Mouse (Mus musculus) T-cell, adult 2 months (primary cell): ENCODE measurements around the gene Kng2.
"Not testable (repeated sequence)": the region's sequence is repeated elsewhere in the genome, so short reads cannot be mapped to it uniquely, and the experiment has no call there.

Experiments
- DNase-seq: peaks from one replicate; pipeline ENCODE4 v3.0.0; 2022; ENCODE audit warnings: low spot score

Kng2 gene

GRCm38 (mm10) chr16:23028966-23029600, at the start of gene Kng2:
Kng2 (minus strand) TSS chr16:23029482.
- not testable (repeated sequence) for DNase-seq

DNA sequence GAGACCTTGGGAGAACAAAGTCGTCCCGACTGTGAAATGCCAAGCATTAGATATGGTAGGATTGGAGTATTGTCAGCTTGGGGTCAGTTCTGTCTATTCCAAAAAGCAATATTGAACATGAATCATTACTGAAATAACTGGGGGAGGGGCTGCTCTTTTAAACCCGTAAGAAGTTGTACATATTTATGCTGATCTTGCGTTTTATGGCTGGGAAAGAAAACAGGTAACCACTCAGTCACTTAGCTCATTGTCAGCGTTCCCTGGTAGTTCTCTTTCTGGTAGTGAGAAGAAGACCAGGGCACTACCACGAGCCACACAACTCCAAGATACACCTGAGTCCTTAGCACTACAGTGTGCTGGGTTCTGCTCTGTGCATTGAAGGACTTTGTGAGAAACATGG, 48.2 kb upstream of the Kng2 start:
- DNase-seq: not testable (repeated sequence)

DNA sequence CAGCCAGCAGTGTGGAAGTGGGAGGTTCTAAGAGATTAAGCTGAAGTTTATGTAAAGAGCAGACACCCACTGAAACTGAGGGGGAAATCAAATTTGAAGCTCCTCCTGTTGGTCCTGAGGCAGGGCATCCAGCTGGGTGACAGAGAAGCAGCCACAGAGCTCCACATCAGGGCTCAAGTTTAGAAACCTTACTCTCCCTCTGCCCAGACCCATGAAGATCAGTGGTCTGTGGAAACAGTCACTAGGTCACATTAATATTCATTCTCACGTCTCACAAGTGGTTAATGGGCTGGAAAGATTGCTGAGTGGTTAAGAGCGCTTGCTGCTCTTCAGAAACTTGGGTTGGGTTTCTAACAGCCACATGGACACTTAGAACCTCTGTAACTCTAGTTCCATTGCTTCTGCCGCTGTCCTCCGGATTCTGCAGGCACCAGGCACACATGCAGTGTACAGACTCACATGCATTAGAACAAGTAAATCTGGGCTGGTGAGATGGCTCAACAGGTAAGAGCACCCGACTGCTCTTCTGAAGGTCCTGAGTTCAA, 31.6 kb upstream of the Kng2 start:
- not testable (repeated sequence) for DNase-seq

DNA sequence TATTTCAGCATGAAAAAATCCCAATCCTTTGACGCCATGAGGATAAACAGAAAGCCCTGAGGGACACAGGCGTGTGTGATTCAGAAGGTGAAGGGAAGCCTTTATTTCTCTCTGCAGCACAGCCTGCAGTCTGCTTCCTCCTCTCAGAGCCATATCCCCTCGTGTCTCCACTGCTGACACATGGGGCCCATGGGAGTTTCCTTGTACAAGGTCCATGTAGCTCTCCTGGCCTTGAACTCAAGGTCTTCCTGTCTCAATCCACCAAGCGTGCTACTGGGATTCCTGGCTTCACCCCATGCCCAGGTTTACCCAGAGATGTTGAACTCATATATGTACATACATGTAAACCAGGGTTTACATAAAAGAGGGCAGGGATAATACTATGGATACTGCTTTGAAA, 30.3 kb upstream of the Kng2 start:
- not testable (repeated sequence) for DNase-seq

DNA sequence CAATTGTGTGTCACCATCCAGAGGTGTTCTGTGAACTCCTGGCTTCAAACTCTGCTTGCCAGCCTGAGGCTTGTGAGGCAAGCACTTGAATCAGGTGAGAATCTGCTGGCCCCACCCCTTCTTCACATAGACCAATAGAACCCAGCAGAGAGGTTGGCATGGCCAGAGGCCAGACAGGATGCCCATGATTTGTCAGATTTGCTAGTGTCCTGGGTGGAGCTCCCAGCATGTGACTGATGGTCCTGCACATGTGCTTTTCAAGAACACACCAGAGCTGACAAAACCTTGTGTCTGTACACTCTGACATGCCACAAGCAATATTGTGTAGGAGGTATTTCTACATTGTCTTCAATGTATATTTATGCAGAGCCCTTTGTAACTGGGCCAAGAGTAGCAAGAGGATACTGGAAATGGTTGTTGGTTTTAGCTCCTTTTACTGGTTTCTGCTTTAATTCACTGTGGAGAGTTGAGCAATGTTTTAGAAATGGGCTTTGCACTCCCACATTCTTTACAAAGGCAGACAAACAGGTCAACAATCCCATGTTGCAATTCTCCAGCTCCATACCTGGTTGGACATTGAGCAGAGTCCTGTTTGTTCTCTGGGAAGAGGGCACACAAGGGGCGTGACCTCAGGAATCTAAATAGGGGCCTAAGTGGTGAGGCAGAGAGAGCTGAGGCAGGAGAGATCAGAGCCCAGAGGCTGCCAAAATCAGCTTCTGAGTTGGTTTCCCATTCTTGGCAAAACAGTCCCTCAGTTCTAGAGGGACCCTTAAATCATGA, 28.6 kb upstream of the Kng2 start, which contains the start of gene Kng1:
Kng1 (plus strand) TSS at position 198 of the 780 bp plus-strand sequence.
- DNase-seq: not testable (repeated sequence)

GRCm38 (mm10) chr16:23046319-23046718, 17.0 kb upstream of the Kng2 start:
- no peak for DNase-seq

- DNase-seq: no peak
These were observed 11.6 kb upstream of the Kng2 start for GRCm38 (mm10) chr16:23040876-23041275.

DNA sequence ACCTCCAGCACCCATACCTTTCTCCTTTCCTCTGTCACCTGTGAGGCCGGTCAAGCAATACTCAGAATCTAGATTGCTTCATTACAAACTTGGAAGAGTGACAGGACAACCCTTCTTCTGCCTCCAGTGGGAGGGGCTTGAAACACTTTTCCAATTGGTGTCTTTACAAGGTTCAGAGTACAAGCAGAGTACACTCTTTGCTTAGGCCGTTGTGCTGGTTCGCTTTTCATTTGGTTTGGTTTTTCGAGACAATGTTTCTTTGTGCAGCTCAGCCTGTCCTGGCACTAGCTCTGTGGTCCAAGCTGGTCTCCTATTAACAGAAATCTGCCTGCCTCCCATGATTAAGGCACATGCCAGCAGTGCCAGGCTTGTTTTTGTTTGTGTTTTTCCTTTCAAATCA, 10.0 kb upstream of the Kng2 start:
- DNase-seq: no peak

DNA sequence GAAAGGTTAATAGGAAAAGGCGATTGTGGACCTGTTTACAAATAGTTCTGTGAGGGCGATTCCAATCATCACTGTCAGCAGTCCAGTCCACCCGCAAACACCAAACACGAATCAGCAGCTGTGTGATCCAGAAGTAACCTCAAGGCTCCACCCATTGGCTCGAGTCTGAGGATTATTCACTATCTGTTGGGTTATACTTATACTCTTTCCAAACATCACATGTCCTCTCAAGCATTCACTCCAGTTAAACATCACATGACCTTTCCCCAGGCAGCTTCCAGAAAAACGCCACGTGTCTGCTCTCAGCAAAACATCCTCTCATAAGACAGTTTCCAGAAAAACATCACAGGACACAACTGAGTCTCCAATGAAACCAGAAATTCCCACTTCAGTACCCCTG, 8.5 kb upstream of the Kng2 start:
- no peak for DNase-seq

DNA sequence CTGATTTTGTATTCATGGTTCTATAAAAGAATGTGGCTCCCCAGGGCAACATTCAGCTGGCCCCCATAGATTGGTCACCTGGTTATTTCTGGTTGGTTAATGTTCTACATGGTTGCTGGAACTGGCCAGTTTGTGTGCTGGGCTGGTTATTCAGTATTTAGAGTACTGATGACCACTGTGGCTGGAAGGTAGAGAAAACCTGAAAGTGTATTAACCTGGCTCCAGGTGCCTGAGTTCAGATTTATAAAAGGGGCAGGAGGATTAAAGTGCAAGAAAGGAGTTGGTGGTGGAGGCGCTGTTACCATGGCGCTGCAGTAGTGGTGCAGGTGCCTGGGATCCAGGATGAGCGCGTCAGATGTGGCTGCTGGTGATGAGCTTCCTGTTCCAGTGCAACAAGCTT, 4.4 kb upstream of the Kng2 start:
- no peak for DNase-seq

GRCm38 (mm10) chr16:23030673-23031435, 1.6 kb upstream of the Kng2 start:
- no peak for DNase-seq

DNA sequence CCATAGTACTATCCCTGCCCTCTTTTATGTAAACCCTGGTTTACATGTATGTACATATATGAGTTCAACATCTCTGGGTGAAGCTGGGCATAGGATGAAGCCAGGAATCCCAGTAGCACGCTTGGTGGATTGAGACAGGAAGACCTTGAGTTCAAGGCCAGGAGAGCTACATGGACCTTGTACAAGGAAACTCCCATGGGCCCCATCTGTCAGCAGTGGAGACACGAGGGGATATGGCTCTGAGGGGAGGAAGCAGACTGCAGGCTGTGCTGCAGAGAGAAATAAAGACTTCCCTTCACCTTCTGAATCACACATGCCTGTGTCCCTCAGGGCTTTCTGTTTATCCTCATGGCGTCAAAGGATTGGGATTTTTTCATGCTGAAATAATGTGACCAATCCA, 1.9 kb downstream of the Kng2 start:
- DNase-seq: not testable (repeated sequence)

GRCm38 (mm10) chr16:23026582-23026981, 2.7 kb downstream of the Kng2 start:
- DNase-seq: no peak

GRCm38 (mm10) chr16:23025111-23025510, 4.2 kb downstream of the Kng2 start:
- no peak for DNase-seq

GRCm38 (mm10) chr16:23020571-23020970, 8.7 kb downstream of the Kng2 start:
- not testable (repeated sequence) for DNase-seq

DNA sequence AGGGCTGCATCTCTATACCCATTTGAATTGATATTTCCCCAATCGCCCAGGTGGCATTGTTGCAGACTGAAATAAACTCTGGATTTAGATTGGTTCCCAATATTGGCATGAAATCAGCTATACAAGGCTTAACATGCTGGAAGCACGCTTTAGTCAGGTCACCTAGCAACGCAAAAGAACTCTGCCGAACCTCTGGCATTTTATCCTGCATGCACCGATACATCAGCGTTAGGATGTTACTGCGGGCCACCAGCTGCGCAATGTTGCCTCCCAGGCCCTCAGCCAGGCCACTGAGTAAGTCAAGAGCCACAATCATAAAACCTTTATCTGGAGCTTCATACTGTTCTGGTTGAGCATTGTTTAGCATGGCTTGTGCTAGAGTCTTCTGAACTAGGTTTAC, 14.6 kb downstream of the Kng2 start:
- DNase-seq: not testable (repeated sequence)

- not testable (repeated sequence) for DNase-seq
These were observed 15.5 kb downstream of the Kng2 start for GRCm38 (mm10) chr16:23013786-23014185.

DNA sequence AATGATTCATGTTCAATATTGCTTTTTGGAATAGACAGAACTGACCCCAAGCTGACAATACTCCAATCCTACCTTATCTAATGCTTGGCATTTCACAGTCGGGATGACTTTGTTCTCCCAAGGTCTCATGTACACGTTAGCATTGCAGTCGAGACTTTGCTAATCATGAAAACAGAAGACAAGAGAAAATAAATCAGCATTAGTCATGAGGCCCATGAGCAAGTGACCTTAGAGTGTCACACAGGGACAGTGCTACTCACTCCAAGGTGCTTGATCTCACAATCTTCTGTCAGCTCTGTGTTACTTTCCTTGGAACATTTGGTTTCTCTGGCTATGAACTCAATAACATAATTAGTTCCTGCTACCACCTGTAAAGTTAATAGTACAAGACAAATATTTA, 32.3 kb downstream of the Kng2 start:
- not testable (repeated sequence) for DNase-seq

GRCm38 (mm10) chr16:22967383-22968030, 61.8 kb downstream of the Kng2 start:
- DNase-seq: no peak

DNA sequence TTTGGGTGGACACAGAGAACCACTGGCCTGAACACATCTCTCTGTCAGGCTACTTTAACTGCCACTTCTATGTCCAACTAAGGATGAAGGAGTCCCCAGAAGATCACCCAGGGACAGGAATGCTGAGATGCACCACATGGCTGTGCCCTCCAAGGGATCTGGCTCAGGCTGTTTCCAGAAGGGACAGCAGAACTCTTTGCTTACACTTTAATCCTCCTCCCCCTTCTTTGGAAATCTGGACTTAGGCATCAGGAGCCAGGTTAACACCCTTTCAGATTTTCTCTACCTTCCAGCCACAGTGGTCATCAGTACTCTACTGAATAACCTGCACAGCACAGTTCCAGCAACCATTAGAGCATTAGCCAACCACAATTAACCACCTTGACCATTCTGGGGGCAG, 66.0 kb downstream of the Kng2 start:
- no peak for DNase-seq

- no peak for DNase-seq
These were observed 67.0 kb downstream of the Kng2 start for GRCm38 (mm10) chr16:22962256-22962655.

DNA sequence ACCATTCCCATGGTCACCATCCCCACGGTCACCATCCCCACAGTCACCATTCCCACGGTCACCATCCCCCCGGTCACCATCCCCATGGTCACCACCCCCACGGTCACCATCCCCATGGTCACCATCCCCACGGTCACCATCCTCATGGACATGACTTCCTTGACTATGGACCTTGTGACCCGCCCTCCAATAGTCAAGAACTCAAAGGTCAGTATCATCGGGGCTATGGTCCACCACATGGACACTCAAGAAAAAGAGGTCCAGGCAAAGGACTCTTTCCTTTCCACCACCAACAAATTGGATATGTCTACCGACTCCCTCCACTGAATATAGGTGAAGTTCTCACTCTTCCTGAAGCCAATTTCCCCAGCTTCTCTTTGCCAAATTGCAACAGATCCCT, 68.2 kb downstream of the Kng2 start:
- no peak for DNase-seq
